Mouse (Mus musculus): ENCODE measurements at regions not wholly inside any gene's neighbourhood (a gene's known extent, or its start where the extent isn't known, plus 50 kb on each side); places are given as distances from the start of the nearest gene placed in this dataset.

DNA sequence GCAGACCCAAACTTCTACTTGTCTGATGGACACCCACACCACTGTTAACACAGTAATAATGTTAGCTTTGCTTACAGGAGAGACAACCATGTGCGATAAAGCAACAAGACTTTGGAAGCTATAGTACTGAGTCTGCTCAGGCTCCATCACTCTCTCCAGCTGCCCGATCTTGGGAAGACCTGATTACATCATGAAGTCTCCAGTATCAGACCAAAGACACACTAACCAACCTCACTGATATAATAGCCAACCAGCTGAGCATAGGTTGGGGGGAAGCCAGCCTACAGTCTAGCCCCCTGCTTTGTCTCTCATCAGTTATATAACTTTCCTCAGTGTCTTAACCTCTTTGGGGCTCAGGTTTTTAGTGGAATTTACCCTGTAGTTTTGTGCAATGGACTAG, 51.9 kb upstream of the Cdyl start:
- TF ChIP-seq CTCF (conservative IDR thresholded peaks at IDR 0.05; ENCODE audit: low read length) (no peak), NANOG (IDR thresholded peaks at IDR 0.05; ENCODE audit: borderline replicate concordance, low read length) (no peak)
